Mouse (Mus musculus) heart, postnatal 25 days (tissue): ENCODE data around the gene Ahcy. TPM values are rescaled to one million over a fixed set of nuclear protein-coding genes. Genes with fewer than 3 reads are reported as not detected.
"Not testable (repeated sequence)": the region's sequence is repeated elsewhere in the genome, so short reads cannot be mapped to it uniquely, and the experiment has no call there.

Experiments used
- DNase-seq: peaks from one replicate; pipeline ENCODE4 v3.0.0; 2022; ENCODE audit warnings: low spot score
- intact Hi-C: fragments of 180-260 bp; cut with DNase I; formaldehyde crosslinking; loops from one replicate; pipeline ENCODE4 v1.15.1; 2025
- total RNA-seq, 2 experiments: library from RNA; stranded (reverse); gene quantifications; 2 replicates each; pipeline ENCODE4 v1.2.3; 2021

Ahcy gene
- total RNA-seq, 2 experiments from 2014 or later, result 10.9 to 11.3 TPM

DNA sequence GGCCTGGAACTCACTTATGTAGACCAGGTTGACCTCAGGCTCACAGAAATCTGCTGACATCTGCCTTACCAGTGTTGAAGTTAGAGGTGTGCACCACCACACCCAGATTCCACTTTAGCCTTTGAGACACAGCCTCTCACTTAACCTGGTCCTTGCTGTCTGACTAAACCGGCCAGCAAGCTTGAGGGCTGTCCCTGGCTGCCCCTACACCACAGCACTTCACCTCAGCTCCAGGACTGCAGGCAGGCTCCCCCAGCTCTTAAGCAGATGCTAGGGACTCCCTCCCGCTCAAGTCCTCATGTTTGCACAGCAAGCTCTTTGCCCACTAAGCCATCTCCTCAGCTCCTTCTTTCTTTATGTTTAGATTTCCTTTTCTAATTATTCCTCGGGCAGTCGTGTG is 34.3 kb downstream of the Ahcy start:
- no peak for DNase-seq
- intact Hi-C loops, result no loop called here

- DNase-seq, result no peak
- intact Hi-C loops, result no loop called here
Observed at GRCm38 (mm10) chr2:155032938-155033710, 41.2 kb downstream of the Ahcy start.

DNA sequence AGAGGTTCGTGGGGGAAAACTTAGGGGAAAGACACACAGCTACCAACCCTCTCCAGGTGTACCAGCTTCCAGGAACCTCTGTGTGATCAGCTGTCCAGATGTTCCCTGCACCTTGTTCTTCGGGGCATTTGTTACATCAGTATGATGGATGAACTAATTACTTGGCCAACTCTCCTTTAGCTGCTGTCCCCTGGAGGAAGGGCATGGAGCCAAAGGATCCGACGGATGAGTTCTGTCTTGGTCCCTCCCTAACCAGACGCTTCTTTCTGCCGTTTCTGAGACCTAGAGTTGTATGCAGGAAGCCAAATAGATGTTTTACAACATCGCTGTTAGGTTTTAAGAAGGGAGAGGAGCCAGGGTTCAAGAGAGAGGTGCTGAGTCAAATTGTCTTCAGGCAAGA is 43.5 kb downstream of the Ahcy start:
- DNase-seq, result no peak

GRCm38 (mm10) chr2:155020247-155020826 is 54.0 kb downstream of the Ahcy start:
- DNase-seq, intact Hi-C loops: not testable (repeated sequence)

More for the DNA sequence above, 43.5 kb downstream of the Ahcy start:
- intact Hi-C loops, result loop anchor here (1.0 kb wide), 1 partner anchor 17 kb away; no protein-coding TSS in a partner anchor

- DNase-seq, result peak; percentile 66
- intact Hi-C loops, result no loop called here
Observed at GRCm38 (mm10) chr2:155019673-155020072, 54.6 kb downstream of the Ahcy start.

DNA sequence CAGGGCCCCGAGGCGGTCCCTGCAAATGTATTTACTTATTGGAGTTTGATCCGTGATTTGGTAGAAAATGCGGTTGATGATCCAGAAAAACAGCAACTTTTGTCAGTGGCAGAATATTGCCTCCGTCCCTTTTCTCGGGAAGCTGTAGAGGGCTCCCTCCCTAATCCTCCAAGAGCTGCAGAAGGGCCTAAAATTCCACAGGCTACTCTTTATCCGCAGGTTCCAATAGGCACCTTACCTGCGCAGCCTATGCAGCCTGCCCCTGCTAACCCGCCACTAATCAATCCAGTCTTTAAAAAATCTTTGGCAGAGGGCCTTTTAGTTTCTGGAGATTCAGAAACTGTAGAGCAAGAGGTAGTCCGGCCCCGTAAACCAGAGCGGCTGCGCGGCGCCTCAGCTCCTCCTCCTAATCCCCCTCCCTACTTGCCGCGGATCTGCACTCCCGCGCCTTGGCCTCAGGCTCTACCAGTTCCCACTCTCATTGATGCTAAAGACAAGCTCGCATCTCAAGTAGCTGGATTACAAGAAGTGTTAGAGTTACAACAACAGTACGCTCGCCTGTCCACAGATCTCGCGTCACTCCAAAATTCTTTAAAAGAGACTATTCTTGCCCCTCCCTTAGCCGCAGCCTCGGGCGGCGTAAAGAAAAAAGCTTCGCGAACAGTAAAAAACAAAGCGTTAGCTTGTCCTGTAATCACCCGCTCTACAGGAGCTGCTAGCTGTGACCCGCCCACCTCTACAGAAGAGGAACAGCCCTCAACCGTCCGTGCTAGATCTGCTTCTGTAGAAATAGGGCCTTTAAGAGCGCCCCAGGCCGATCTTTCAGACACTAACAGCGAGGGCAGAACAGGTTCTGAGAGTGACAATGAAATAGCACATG is 55.3 kb downstream of the Ahcy start:
- intact Hi-C loops, result no loop called here
- DNase-seq, result peak; percentile 27

GRCm38 (mm10) chr2:155018251-155018755 is 56.0 kb downstream of the Ahcy start, which contains the start of gene Gm14226:
Gm14226 (plus strand) TSS chr2:155018266.
- DNase-seq, result not testable (repeated sequence)

GRCm38 (mm10) chr2:155016751-155017150 is 57.5 kb downstream of the Ahcy start:
- DNase-seq, intact Hi-C loops: not testable (repeated sequence)

More at GRCm38 (mm10) chr2:155018251-155018755, 56.0 kb downstream of the Ahcy start, which contains the start of gene Gm14226:
- intact Hi-C loops, result not testable (repeated sequence)

DNA sequence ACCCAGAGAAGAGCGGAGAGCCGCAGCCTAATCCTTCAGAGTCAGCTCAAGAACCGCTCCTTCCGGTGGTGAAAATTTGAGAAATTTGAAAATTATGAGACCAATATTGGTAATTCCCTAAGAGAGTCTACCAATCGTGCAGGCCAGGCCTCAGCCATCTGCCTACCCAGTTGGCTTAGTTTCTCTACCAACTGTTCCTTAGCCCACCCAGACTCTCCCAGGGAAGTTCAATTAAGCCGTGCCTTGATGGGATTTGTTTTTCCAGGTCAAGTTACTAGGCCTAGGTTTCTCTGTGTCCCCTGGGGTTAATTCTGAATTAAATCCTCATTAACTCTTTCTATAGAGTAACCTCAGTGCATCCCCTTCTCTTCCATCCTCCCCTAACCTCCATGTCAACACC is 61.3 kb downstream of the Ahcy start:
- intact Hi-C loops, result no loop called here
- DNase-seq, result no peak

DNA sequence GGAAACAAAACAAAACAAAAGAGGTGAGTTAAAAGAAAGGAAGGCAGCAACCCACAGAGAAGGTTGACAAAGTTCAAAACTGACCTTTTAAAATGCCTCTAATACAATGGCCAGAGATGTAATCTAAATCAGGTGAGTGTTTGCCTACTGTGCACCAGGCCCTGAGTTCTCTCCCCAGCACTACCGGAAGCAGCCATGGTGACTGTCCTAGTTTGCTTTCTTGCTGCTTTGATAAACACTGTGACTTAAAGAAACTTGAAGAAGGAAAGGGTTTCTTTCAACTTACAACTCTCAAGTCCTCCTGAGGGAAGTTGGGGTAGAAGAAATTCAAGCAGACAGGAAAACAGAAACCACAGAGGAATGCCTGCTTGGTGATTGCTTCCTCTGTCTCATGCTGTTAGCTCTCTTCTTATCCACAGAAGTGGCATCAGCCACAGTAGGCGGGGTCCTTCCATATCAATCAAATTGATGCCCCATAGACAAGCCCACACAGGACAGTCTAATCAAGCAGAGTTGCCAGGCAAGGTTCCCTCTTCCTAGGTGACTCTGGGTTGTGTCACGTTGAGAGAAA is 63.1 kb downstream of the Ahcy start:
- intact Hi-C loops, result no loop called here
- DNase-seq, result no peak

Other genes with a start within 250 kb of the Ahcy start
- gene Eif2s2, start 181.6 kb downstream of the Ahcy start, total RNA-seq, result 10 to 100 TPM; 51.8 to 55.4 TPM
- gene Gm14226, start 56.2 kb downstream of the Ahcy start, total RNA-seq, result under 1 TPM; 0.13 to 0.17 TPM
- gene Itch, start 59.0 kb upstream of the Ahcy start, total RNA-seq, result 10 to 100 TPM; 28.7 to 30.3 TPM
- gene Dynlrb1, start 162.0 kb upstream of the Ahcy start, total RNA-seq, result 100 to 1,000 TPM; 162 to 183 TPM
- gene Map1lc3a, start 201.8 kb upstream of the Ahcy start, total RNA-seq, result 100 to 1,000 TPM; 712 to 776 TPM